Mouse (Mus musculus) hindbrain, embryonic 16.5 days (tissue): ENCODE results near the gene Tfap2a. TPM values are rescaled to one million over a fixed set of nuclear protein-coding genes. Genes with fewer than 3 reads are reported as not detected.
A peak's percentile ranks its signal among the peaks of the same experiment; 100 is the strongest.

Experiments used
- ATAC-seq: fragments of 200-750 bp; cut with Nextera tagmentation; 2 replicates; pipeline ENCODE4 v1.8.0; 2017; ENCODE audit warnings: moderate TSS enrichment, moderate library complexity
- H3K27ac ChIP-seq: fragments of 300-500 bp; sonication (generic); 2 replicates; pipeline ENCODE4 v1.5.1; 2014; ENCODE audit warnings: low read depth, mild to moderate bottlenecking, control low read depth, low read length, moderate library complexity
- H3K27me3 ChIP-seq: fragments of 300-500 bp; sonication (generic); replicated peaks from 2 replicates; pipeline ENCODE4 v1.6.1; 2014; ENCODE audit warnings: low read length; ENCODE audit not compliant: control insufficient read depth, insufficient read depth
- H3K36me3 ChIP-seq: fragments of 300-500 bp; sonication (generic); 2 replicates; pipeline ENCODE4 v1.6.1; 2014; ENCODE audit warnings: mild to moderate bottlenecking, low read length, moderate library complexity, mixed read lengths; ENCODE audit not compliant: control insufficient read depth, insufficient read depth
- H3K4me1 ChIP-seq: fragments of 300-500 bp; sonication (generic); 2 replicates; pipeline ENCODE4 v1.6.1; 2014; ENCODE audit warnings: low read depth, low read length; ENCODE audit not compliant: control insufficient read depth, insufficient read depth
- H3K4me2 ChIP-seq: fragments of 300-500 bp; sonication (generic); 2 replicates; pipeline ENCODE4 v1.6.1; 2014; ENCODE audit warnings: mild to moderate bottlenecking, low read length, control low read depth, moderate library complexity
- H3K4me3 ChIP-seq: fragments of 300-500 bp; sonication (generic); 2 replicates; pipeline ENCODE4 v1.5.1; 2014; ENCODE audit warnings: mild to moderate bottlenecking, low read length, control low read depth, moderate library complexity
- H3K9ac ChIP-seq: fragments of 300-500 bp; sonication (generic); 2 replicates; pipeline ENCODE4 v1.6.1; 2014; ENCODE audit warnings: low read depth, mild to moderate bottlenecking, control low read depth, low read length, moderate library complexity
- H3K9me3 ChIP-seq: fragments of 300-500 bp; sonication (generic); 2 replicates; pipeline ENCODE4 v1.6.1; 2014; ENCODE audit warnings: mild to moderate bottlenecking, low read length, moderate library complexity; ENCODE audit not compliant: control insufficient read depth
- WGBS: fragments of 180-500 bp; shearing (Covaris S2); extraction: QIAGEN DNeasy Blood & Tissue Kit; methylation state at CpG from one replicate; pipeline ENCODE4 v1.1.7; 2014; 5-methylcytosine and 5-hydroxymethylcytosine counted together
- polyA plus RNA-seq: library from polyadenylated mRNA; unstranded; fragments of >200 nt; fragmentation: Nextera tagmentation; extraction: Ambion mirVana; gene quantifications from 2 replicates; pipeline ENCODE4 v1.2.1, GENCODE M21; 2015

The Tfap2a gene
- polyA plus RNA-seq, 1 experiment from 2014 or later, result 8.4 TPM

- Histone ChIP-seq H3K9me3 (no peaks in the 10 kb centered on the region), H3K36me3 (no peaks in the 10 kb centered on the region), H3K27ac (no peak overlapping the region), H3K4me3 (no peak overlapping the region), H3K27me3 (peaks cover 52% of the 10 kb centered on the region), H3K4me1 (peaks cover 2% of the 10 kb centered on the region; the same call in 1 of the 2 replicates), H3K4me2 (0 out of 2 replicates have a peak overlapping the region, but pooled peaks have one; percentile 14), H3K9ac (no peak overlapping the region)
- WGBS, result 26% methylated on average over 14 of the region's 14 CpGs
- no peak for ATAC-seq
These were observed 19.0 kb downstream of the Tfap2a start for GRCm38 (mm10) chr13:40719066-40719740.

DNA sequence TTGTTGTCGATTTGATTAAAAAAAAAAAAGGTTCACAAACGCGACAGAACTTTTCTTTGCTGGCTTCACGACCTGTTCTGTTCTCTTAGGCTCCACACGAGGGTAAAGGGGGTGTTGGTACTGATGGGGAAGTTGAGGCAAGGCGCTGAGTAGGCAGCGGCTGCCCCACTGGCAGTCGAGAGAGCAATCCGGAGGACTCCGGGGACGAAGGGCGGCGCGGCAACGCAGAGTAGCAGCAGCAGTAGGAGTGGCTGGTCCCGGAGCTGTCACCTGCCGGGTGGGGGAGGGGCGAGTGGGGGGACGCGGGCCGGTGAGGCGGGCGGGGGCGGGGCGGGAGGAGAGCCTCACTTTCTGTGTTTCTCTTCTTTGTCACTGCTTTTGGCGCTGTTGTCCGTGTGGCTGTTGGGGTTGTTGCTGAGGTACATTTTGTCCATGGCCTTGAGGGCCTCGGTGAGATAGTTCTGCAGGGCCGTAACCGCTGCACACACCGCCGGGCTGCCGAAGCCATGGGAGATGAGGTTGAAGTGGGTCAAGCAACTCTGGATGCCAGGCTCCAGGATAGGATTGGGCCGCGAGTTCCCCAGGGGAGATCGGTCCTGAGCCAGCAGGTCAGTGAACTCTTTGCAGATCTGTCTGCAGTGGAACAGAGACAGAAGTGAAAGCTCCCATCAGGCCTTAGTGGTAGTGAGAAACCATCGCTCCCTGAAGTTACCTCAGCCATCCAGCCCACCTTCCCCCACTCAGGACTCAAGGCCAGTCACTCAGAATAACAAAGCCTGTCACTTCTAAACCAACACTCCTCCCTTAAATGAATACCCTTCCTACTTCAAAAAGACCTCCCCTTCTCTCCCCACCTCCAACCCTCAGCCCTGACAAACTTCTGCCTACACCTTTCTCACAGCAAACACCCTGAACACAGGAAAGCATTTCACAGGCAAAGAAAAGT is 21.1 kb downstream of the Tfap2a start:
- ATAC-seq, result no peak
- Histone ChIP-seq H3K9me3 (no peaks in the 10 kb centered on the region), H3K27me3 (peaks cover 55% of the 10 kb centered on the region), H3K4me2 (no peak overlapping the region; the same call in 1 of the 2 replicates), H3K36me3 (no peaks in the 10 kb centered on the region), H3K4me1 (peaks cover 2% of the 10 kb centered on the region; the same call in 1 of the 2 replicates), H3K27ac (no peak overlapping the region), H3K9ac (no peak overlapping the region), H3K4me3 (no peak overlapping the region)
- WGBS, result 5% methylated on average over 35 of the region's 37 CpGs

DNA sequence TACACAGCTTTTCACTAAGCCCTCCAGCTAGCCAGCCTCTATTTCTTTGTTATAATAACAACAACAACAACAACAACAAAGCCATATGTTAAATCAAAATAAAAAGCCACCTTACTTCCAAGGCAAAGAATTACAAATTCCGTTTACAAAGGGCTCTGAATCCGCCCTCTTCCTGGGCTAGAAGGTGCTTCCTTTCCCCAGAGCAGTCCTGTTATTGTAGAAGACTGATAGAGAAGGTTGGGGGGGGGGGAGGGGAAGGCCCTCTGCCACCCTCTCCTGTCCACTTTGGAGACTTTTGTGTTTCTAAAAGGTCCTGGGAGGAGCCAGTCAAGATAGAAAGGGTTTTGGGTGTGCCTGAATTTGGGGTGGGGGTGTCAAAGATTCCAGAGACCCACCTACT is 23.6 kb downstream of the Tfap2a start:
- Histone ChIP-seq H3K27me3 (peaks cover 60% of the 10 kb centered on the region), H3K27ac (0 out of 2 replicates have a peak overlapping the region, but pooled peaks have one; percentile 34)
- no peak for ATAC-seq

GRCm38 (mm10) chr13:40713681-40714080 is 24.5 kb downstream of the Tfap2a start:
- no peak overlapping the region for H3K4me3 ChIP-seq
- 8% methylated on average over 5 of the region's 5 CpGs for WGBS
- no peak for ATAC-seq
- H3K27ac ChIP-seq, result no peak overlapping the region
- H3K4me1 ChIP-seq, result peaks cover 2% of the 10 kb centered on the region; the same call in 1 of the 2 replicates
- no peaks in the 10 kb centered on the region for H3K9me3 ChIP-seq
- no peak overlapping the region for H3K4me2 ChIP-seq
- H3K36me3 ChIP-seq, result no peaks in the 10 kb centered on the region
- H3K9ac ChIP-seq, result no peak overlapping the region
- peaks cover 55% of the 10 kb centered on the region for H3K27me3 ChIP-seq

More for the DNA sequence above, 23.6 kb downstream of the Tfap2a start:
- no peaks in the 10 kb centered on the region for H3K9me3 ChIP-seq
- no peak overlapping the region for H3K4me3 ChIP-seq
- peaks cover 2% of the 10 kb centered on the region; the same call in 1 of the 2 replicates for H3K4me1 ChIP-seq
- no peaks in the 10 kb centered on the region for H3K36me3 ChIP-seq
- WGBS, result 0% methylated on average over 2 of the region's 2 CpGs
- no peak overlapping the region for H3K4me2 ChIP-seq
- no peak overlapping the region for H3K9ac ChIP-seq

- ATAC-seq, result no peak
- no peak overlapping the region for H3K9ac ChIP-seq
- no peak overlapping the region for H3K27ac ChIP-seq
- no peak overlapping the region for H3K4me3 ChIP-seq
- H3K36me3 ChIP-seq, result no peaks in the 10 kb centered on the region
- peaks cover 52% of the 10 kb centered on the region for H3K27me3 ChIP-seq
- 8% methylated on average over 4 of the region's 4 CpGs for WGBS
- H3K9me3 ChIP-seq, result no peaks in the 10 kb centered on the region
- no peak overlapping the region for H3K4me2 ChIP-seq
- H3K4me1 ChIP-seq, result peaks cover 2% of the 10 kb centered on the region; the same call in 1 of the 2 replicates
These were observed 24.9 kb downstream of the Tfap2a start for GRCm38 (mm10) chr13:40713241-40713640.

DNA sequence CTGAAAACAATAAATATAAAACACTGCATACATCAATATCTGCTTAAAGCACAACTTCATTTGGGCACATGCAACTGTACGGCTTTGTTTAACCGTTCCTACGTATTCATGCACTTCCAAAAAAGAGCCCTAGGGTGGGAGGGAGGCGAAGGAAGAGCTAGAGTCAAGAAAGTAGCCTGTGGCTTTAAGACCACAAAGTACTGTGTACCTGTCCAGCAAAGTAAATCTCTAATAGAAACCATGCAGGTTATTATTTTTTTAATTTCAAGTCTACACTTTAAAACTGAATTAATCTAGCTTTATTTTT is 25.7 kb downstream of the Tfap2a start:
- 8% methylated on average over 4 of the region's 4 CpGs for WGBS
- no peak overlapping the region for H3K9ac ChIP-seq
- no peak for ATAC-seq

DNA sequence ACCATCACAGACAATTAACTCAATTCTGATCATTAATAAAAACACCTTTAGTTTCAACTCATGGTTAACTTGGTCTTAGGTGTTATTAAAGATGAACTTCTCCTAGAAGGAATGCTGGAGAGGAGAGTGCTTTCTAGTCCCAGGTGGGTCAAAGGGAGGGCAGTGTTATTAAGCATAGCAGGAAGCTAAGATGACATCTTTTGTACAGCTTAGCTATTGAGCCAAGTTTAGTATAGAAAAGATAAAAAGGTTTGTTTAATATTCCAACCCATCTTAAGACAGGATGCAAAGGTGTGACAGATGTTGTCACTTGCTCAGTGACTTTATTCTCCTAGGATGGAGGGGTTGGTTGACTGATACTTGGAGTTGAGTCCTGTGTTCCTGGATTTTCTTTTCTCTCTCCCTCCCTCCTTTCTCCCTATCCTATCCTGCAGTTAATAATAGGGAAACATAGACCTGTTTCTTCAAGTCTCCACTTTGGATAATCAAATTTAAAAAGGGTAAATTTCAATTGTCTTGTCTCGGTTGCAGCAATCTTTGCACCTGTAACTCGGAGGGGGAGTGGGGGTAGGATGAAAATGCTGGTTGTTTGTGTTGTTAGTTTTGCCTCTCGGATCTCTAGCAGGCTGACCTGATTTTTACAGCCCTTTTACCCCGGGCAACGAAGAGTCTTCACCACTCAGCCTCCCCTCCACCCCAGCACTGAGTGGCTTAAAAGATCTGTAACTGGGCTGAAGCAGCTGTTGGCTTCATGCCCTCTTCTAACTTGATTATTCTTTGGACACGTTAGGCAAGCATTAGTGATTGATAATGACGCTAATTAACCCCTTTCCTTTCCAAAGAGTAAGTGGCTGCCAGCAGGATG is 26.3 kb downstream of the Tfap2a start:
- H3K9me3 ChIP-seq, result no peaks in the 10 kb centered on the region
- H3K4me1 ChIP-seq, result no peaks in the 10 kb centered on the region; the same call in 1 of the 2 replicates
- H3K36me3 ChIP-seq, result no peaks in the 10 kb centered on the region
- no peak overlapping the region for H3K4me2 ChIP-seq
- no peak for ATAC-seq
- no peak overlapping the region for H3K4me3 ChIP-seq
- H3K9ac ChIP-seq, result no peak overlapping the region
- no peak overlapping the region for H3K27ac ChIP-seq
- WGBS, result 6% methylated on average over 7 of the region's 7 CpGs
- peaks cover 56% of the 10 kb centered on the region for H3K27me3 ChIP-seq

More for the DNA sequence above, 25.7 kb downstream of the Tfap2a start:
- no peaks in the 10 kb centered on the region for H3K9me3 ChIP-seq
- H3K27ac ChIP-seq, result no peak overlapping the region
- peaks cover 52% of the 10 kb centered on the region for H3K27me3 ChIP-seq
- no peak overlapping the region for H3K4me3 ChIP-seq
- no peaks in the 10 kb centered on the region for H3K36me3 ChIP-seq
- H3K4me2 ChIP-seq, result no peak overlapping the region
- peaks cover 2% of the 10 kb centered on the region; the same call in 1 of the 2 replicates for H3K4me1 ChIP-seq

DNA sequence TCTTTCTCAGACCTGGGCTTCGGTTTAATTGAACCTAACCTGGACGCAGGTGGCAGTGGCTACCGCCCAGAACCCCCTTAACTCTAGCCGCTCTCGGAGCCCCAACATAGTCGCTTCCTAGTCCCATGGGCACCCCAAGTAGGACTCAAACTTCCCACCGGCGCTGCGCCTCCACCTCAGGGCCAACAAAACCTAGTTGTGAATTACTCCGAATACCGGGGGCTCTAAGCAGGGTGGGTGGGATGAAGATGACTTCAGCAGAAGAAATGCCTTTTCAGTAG is 28.2 kb downstream of the Tfap2a start:
- Histone ChIP-seq H3K27me3 (peaks cover 67% of the 10 kb centered on the region), H3K36me3 (no peaks in the 10 kb centered on the region), H3K9ac (no peak overlapping the region), H3K4me3 (no peak overlapping the region), H3K4me1 (peaks cover 3% of the 10 kb centered on the region), H3K27ac (no peak overlapping the region), H3K4me2 (no peak overlapping the region), H3K9me3 (no peaks in the 10 kb centered on the region)
- 3% methylated on average over 11 of the region's 11 CpGs for WGBS
- ATAC-seq, result no peak
